Mouse (Mus musculus) forebrain, embryonic 14.5 days (tissue): Measurements from ENCODE around the gene Ado. TPM values are rescaled to one million over a fixed set of nuclear protein-coding genes. Genes with fewer than 3 reads are reported as not detected.

ENCODE experiments used
- ATAC-seq: fragments of 200-750 bp; cut with Nextera tagmentation; 2 replicates; pipeline ENCODE4 v1.8.0; 2017; ENCODE audit warnings: mild to moderate bottlenecking, moderate library complexity
- DNase-seq: peaks from one replicate; pipeline ENCODE4 v3.0.0-alpha.2; 2015; ENCODE audit warnings: low spot score
- H3K27ac ChIP-seq: fragments of 300-500 bp; sonication (generic); 2 replicates; pipeline ENCODE4 v1.5.1; 2014; ENCODE audit warnings: low read depth, mild to moderate bottlenecking, control low read depth, low read length, moderate library complexity
- H3K27me3 ChIP-seq: fragments of 300-500 bp; sonication (generic); replicated peaks from 2 replicates; pipeline ENCODE4 v1.6.1; 2014; ENCODE audit warnings: low read length, control low read depth, mixed read lengths; ENCODE audit not compliant: control insufficient read depth, insufficient read depth
- H3K36me3 ChIP-seq: fragments of 300-500 bp; sonication (generic); 2 replicates; pipeline ENCODE4 v1.6.1; 2014; ENCODE audit warnings: low read length, control low read depth; ENCODE audit not compliant: control insufficient read depth, insufficient read depth
- H3K4me1 ChIP-seq: fragments of 300-500 bp; sonication (generic); 2 replicates; pipeline ENCODE4 v1.6.1; 2014; ENCODE audit warnings: antibody characterized with exemption, low read length, control low read depth; ENCODE audit not compliant: control insufficient read depth, insufficient read depth
- H3K4me2 ChIP-seq: fragments of 300-500 bp; sonication (generic); 2 replicates; pipeline ENCODE4 v1.6.1; 2014; ENCODE audit warnings: mild to moderate bottlenecking, control low read depth, low read length
- H3K4me3 ChIP-seq: fragments of 300-500 bp; sonication (generic); 2 replicates; pipeline ENCODE4 v1.5.1; 2014; ENCODE audit warnings: low read depth, low read length, control low read depth
- H3K9ac ChIP-seq: fragments of 300-500 bp; sonication (generic); 2 replicates; pipeline ENCODE4 v1.6.1; 2014; ENCODE audit warnings: mild to moderate bottlenecking, low read length, control low read depth, moderate library complexity
- H3K9me3 ChIP-seq: fragments of 300-500 bp; sonication (generic); replicated peaks from 2 replicates; pipeline ENCODE4 v1.6.1; 2016; ENCODE audit warnings: low read length, control low read depth, mixed read lengths; ENCODE audit not compliant: control insufficient read depth
- WGBS: fragments of 180-500 bp; shearing (Covaris S2); extraction: QIAGEN DNeasy Blood & Tissue Kit; methylation state at CpG from one replicate; pipeline ENCODE4 v1.1.7; 2014; 5-methylcytosine and 5-hydroxymethylcytosine counted together
- polyA plus RNA-seq: library from polyadenylated mRNA; unstranded; fragments of >200 nt; fragmentation: Nextera tagmentation; extraction: Ambion mirVana; gene quantifications from 2 replicates; pipeline ENCODE4 v1.2.1, GENCODE M21; 2014

Gene Ado
- polyA plus RNA-seq, 1 experiment from 2014 or later, result 67.3 TPM

DNA sequence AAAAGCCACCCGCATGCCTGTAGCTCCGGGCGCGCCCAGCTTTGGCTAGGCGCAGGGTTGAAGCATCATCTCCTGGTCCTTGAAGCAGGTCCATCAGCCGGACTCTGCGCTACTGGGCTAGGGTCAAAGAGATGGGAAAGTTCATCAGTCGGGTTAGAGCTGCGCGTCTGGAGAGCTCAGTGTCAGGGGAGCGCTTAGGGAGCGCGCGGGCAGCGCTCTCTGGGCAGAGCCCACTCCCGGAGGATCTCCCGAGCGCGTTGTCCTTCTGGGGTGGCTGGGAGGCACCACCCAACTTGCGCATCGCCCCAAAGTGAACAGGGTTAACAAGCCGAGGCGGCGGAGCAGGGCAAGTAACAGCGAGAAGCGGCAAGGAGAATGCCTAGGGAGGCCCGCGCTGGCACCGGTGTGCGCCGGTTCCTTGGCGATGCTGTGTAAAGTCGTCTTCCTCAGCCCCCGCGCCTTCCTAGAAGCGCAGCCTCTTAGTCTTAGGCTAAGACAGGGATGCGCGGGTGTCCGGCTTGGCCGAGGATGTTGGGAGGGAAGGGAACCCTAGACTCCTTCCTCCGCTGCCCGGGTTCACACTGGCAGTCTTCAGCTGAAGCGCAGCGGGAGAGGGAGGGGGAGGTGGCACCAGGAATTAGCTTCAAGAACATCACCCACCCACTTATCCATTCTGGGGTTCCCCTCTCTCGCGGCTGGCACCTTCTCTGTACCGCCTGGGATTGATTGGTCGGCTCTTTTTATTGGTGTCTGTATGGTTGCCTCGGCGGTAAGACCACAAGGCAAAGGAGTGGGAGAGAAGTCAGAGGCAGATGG, 10.0 kb downstream of the Ado start:
- Histone ChIP-seq H3K27me3 (peaks cover 85% of the 10 kb centered on the region), H3K27ac (no peak overlapping the region), H3K4me3 (peak overlapping the region; percentile 51), H3K4me1 (peaks cover 11% of the 10 kb centered on the region; the same call in 1 of the 2 replicates), H3K36me3 (no peaks in the 10 kb centered on the region), H3K9ac (no peak overlapping the region), H3K4me2 (peak overlapping the region; percentile 82), H3K9me3 (no peaks in the 10 kb centered on the region)
- ATAC-seq (no peak), DNase-seq (no peak)
- 1% methylated on average over 50 of the region's 50 CpGs for WGBS

DNA sequence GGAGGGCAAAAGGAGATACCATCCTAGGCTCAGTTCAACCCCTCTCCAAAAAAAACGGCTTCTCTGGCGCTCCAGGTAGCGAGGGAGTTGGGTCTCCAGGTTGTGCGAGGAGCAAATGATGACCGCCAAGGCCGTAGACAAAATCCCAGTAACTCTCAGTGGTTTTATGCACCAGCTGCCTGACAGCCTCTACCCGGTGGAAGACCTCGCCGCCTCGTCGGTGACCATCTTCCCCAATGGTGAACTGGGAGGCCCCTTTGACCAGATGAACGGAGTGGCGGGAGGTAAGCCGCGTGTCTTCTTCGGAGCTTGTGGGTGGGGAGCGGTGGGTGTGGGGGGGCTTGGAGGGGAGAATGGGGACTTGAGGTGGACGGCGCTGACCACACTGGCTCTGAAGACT, 10.6 kb downstream of the Ado start:
- no peak overlapping the region for H3K9ac ChIP-seq
- WGBS, result 1% methylated on average over 19 of the region's 19 CpGs

GRCm38 (mm10) chr10:67537151-67537994, 11.4 kb downstream of the Ado start:
- peak; percentile 93 for DNase-seq
- peaks cover 97% of the 10 kb centered on the region for H3K27me3 ChIP-seq
- H3K27ac ChIP-seq, result no peak overlapping the region
- H3K9me3 ChIP-seq, result no peaks in the 10 kb centered on the region
- peak overlapping the region; percentile 48 for H3K9ac ChIP-seq
- ATAC-seq, result peak; percentile 88
- peak overlapping the region; percentile 51 for H3K4me3 ChIP-seq
- under 1% methylated on average over 51 of the region's 51 CpGs for WGBS
- peak overlapping the region; percentile 82 for H3K4me2 ChIP-seq
- peaks cover 11% of the 10 kb centered on the region; the same call in 1 of the 2 replicates for H3K4me1 ChIP-seq
- H3K36me3 ChIP-seq, result no peaks in the 10 kb centered on the region

More for the DNA sequence above, 10.6 kb downstream of the Ado start:
- peak overlapping the region; percentile 51 for H3K4me3 ChIP-seq
- peaks cover 92% of the 10 kb centered on the region for H3K27me3 ChIP-seq
- no peak overlapping the region for H3K27ac ChIP-seq
- H3K4me1 ChIP-seq, result peaks cover 11% of the 10 kb centered on the region; the same call in 1 of the 2 replicates
- no peak for DNase-seq
- no peaks in the 10 kb centered on the region for H3K36me3 ChIP-seq
- H3K4me2 ChIP-seq, result peak overlapping the region; percentile 82
- no peaks in the 10 kb centered on the region for H3K9me3 ChIP-seq
- ATAC-seq, result no peak

DNA sequence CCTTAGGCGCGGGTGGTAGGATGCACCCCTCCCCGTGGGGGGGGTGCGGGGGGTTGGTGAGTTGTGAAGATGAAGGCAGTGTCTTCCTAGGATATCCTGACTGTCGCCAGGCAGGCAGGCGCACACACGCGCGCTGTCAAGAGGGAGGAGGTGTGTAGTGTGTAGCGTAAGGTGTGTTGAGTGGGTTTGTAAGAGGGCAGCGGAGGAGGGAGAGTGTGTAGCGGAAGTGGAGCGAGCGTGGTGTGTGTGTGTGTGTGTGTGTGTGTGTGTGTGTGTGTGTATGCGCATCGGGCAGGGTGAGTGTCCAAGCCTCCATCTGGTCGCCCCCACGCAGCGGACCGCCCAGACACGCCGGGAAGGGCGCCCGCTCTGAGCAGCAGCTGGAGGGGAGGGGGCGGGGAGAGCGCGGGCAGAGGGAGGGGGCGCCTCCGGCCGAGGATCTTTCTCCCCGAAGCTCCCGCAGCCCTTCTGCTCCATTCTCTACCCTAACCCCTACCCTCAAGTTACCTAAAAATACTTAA, 12.1 kb downstream of the Ado start:
- peak; percentile 40 for ATAC-seq
- H3K9ac ChIP-seq, result peak overlapping the region; percentile 35; the same call in 1 of the 2 replicates
- H3K4me3 ChIP-seq, result peak overlapping the region; percentile 51
- DNase-seq, result peak; percentile 33
- H3K4me1 ChIP-seq, result peaks cover 11% of the 10 kb centered on the region; the same call in 1 of the 2 replicates
- peak overlapping the region; percentile 82 for H3K4me2 ChIP-seq
- no peaks in the 10 kb centered on the region for H3K36me3 ChIP-seq
- no peak overlapping the region for H3K27ac ChIP-seq
- peaks cover 98% of the 10 kb centered on the region for H3K27me3 ChIP-seq
- no peaks in the 10 kb centered on the region for H3K9me3 ChIP-seq
- WGBS, result under 1% methylated on average over 20 of the region's 32 CpGs

GRCm38 (mm10) chr10:67535972-67536371, 12.8 kb downstream of the Ado start:
- Histone ChIP-seq H3K4me2 (peak overlapping the region; percentile 82), H3K4me3 (peak overlapping the region; percentile 51), H3K4me1 (peaks cover 11% of the 10 kb centered on the region; the same call in 1 of the 2 replicates), H3K27me3 (peaks cover 97% of the 10 kb centered on the region), H3K9ac (peak overlapping the region; percentile 37; the same call in 1 of the 2 replicates), H3K9me3 (no peaks in the 10 kb centered on the region), H3K36me3 (no peaks in the 10 kb centered on the region), H3K27ac (no peak overlapping the region)
- DNase-seq (peak; percentile 65), ATAC-seq (peak; percentile 46)
- under 1% methylated on average over 35 of the region's 35 CpGs for WGBS

DNA sequence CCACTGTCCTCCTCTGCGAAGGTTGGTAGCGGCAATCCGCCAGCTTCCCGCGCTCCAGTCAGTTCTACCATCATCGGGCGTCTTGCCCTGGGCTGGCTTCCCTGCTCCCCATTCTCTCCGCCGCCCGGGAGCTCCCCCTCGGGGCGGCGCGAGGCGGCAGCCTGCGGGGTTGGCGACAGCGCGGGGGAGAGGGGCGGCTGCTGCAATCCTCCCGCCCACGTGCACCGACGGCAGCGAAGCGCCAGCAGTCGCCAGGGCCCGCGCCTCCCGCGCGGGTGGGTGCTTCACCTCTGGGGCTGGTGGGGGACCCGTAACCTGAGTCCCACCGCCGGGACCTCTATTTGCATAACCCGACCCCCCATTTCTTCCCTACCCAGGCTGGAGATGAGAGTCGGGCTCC, 13.5 kb downstream of the Ado start, which contains the start of gene Egr2:
TSS of gene Egr2 (plus strand) at position 220 of the 400 bp plus-strand sequence.
- peak within 1 kb of the TSS; percentile 37; the same call in 1 of the 2 replicates for H3K9ac ChIP-seq

GRCm38 (mm10) chr10:67529769-67530168, 19.0 kb downstream of the Ado start:
- Histone ChIP-seq H3K4me2 (no peak overlapping the region), H3K4me1 (no peaks in the 10 kb centered on the region), H3K4me3 (no peak overlapping the region), H3K9me3 (no peaks in the 10 kb centered on the region), H3K9ac (no peak overlapping the region), H3K27ac (no peak overlapping the region), H3K27me3 (peaks cover 52% of the 10 kb centered on the region), H3K36me3 (no peaks in the 10 kb centered on the region)
- ATAC-seq, result no peak
- DNase-seq, result no peak
- 84% methylated on average over 4 of the region's 4 CpGs for WGBS

More for the DNA sequence above, 13.5 kb downstream of the Ado start, which contains the start of gene Egr2:
- ATAC-seq (peak; percentile 18; the same call in 1 of the 2 replicates), DNase-seq (peak; percentile 39)
- Histone ChIP-seq H3K36me3 (no peaks in the 10 kb centered on the region), H3K27me3 (peaks cover 97% of the 10 kb centered on the region), H3K9me3 (no peaks in the 10 kb centered on the region), H3K4me2 (peak within 1 kb of the TSS; percentile 82), H3K4me3 (peak within 1 kb of the TSS; percentile 51), H3K4me1 (peaks cover 11% of the 10 kb centered on the region; the same call in 1 of the 2 replicates), H3K27ac (no peak within 1 kb of the TSS)
- under 1% methylated on average over 35 of the region's 37 CpGs for WGBS

- H3K27ac ChIP-seq, result no peak overlapping the region
- no peak overlapping the region for H3K4me2 ChIP-seq
- no peak overlapping the region for H3K9ac ChIP-seq
- no peaks in the 10 kb centered on the region for H3K9me3 ChIP-seq
- H3K4me1 ChIP-seq, result no peaks in the 10 kb centered on the region
- H3K36me3 ChIP-seq, result no peaks in the 10 kb centered on the region
- H3K27me3 ChIP-seq, result peaks cover 20% of the 10 kb centered on the region
- DNase-seq, result peak; percentile 59
- H3K4me3 ChIP-seq, result no peak overlapping the region
- ATAC-seq, result peak; percentile 60
- WGBS, result 20% methylated on average over 9 of the region's 9 CpGs
Measured at GRCm38 (mm10) chr10:67526435-67526834, 22.3 kb downstream of the Ado start.
